Mouse (Mus musculus) liver, embryonic 14.5 days (tissue): ENCODE measurements around the gene Ptcd3. TPM values are rescaled to one million over a fixed set of nuclear protein-coding genes. Genes with fewer than 3 reads are reported as not detected.

ENCODE experiments used
- ATAC-seq: fragments of 200-750 bp; cut with Nextera tagmentation; 2 replicates; pipeline ENCODE4 v1.8.0; 2017; ENCODE audit warnings: moderate number of reproducible peaks, mild to moderate bottlenecking, moderate library complexity; ENCODE audit not compliant: insufficient read depth
- DNase-seq, 3 experiments: peaks; one replicate each; pipeline ENCODE4 v3.0.0-alpha.2; 2012 to 2013; ENCODE audit warnings: low read depth in 3 of 3, low spot score in 3 of 3
- H3K27ac ChIP-seq: fragments of 300-500 bp; sonication (generic); 2 replicates; pipeline ENCODE4 v1.5.1; 2014; ENCODE audit warnings: moderate library complexity, mild to moderate bottlenecking, control low read depth, inconsistent platforms
- H3K27me3 ChIP-seq: fragments of 300-500 bp; sonication (generic); 2 replicates; pipeline ENCODE4 v1.6.1; 2014; ENCODE audit warnings: mild to moderate bottlenecking, low read length, moderate library complexity; ENCODE audit not compliant: control insufficient read depth, insufficient read depth
- H3K36me3 ChIP-seq: fragments of 300-500 bp; sonication (generic); replicated peaks from 2 replicates; pipeline ENCODE4 v1.6.1; 2014; ENCODE audit warnings: low read depth; ENCODE audit not compliant: control insufficient read depth, insufficient read depth
- H3K4me1 ChIP-seq, 2 experiments: fragments of 200-500 bp in 1 of 2; fragments of 300-500 bp in 1 of 2; sonication (generic) in 1 of 2; replicated peaks; 2 replicates each; pipeline ENCODE4 v1.6.1; 2012 to 2014; ENCODE audit warnings: antibody characterized with exemption in 1 of 2, inconsistent platforms in 1 of 2, low read length in 1 of 2; ENCODE audit not compliant: control insufficient read depth in 2 of 2, insufficient read depth in 2 of 2
- H3K4me2 ChIP-seq: fragments of 300-500 bp; sonication (generic); 2 replicates; pipeline ENCODE4 v1.6.1; 2014; ENCODE audit warnings: low read depth, mild to moderate bottlenecking, control low read depth, moderate library complexity
- H3K4me3 ChIP-seq, 2 experiments: fragments of 200-500 bp in 1 of 2; fragments of 300-500 bp in 1 of 2; sonication (generic) in 1 of 2; 2 replicates each; pipeline ENCODE4 v1.5.1; 2012 to 2014; ENCODE audit warnings: low read depth in 2 of 2, low read length in 2 of 2, mild to moderate bottlenecking in 2 of 2, control low read depth in 1 of 2, inconsistent platforms in 1 of 2, moderate library complexity in 1 of 2; ENCODE audit not compliant: insufficient read depth in 1 of 2
- H3K9ac ChIP-seq: fragments of 300-500 bp; sonication (generic); replicated peaks from 2 replicates; pipeline ENCODE4 v1.6.1; 2014; ENCODE audit warnings: mild to moderate bottlenecking, control low read depth, moderate library complexity
- H3K9me3 ChIP-seq: fragments of 300-500 bp; sonication (generic); 2 replicates; pipeline ENCODE4 v1.6.1; 2016; ENCODE audit warnings: low read length, mixed read lengths; ENCODE audit not compliant: control insufficient read depth
- CTCF ChIP-seq: IDR thresholded peaks from 2 replicates; pipeline ENCODE4 v1.5.1; 2016; ENCODE audit warnings: antibody characterized with exemption, low read depth, control low read depth
- EP300 ChIP-seq: IDR thresholded peaks from 2 replicates; pipeline ENCODE4 v1.6.1; 2016; ENCODE audit warnings: antibody characterized with exemption, low read depth
- WGBS: fragments of 180-500 bp; shearing (Covaris S2); extraction: QIAGEN DNeasy Blood & Tissue Kit; methylation state at CpG from one replicate; pipeline ENCODE4 v1.1.7; 2014; ENCODE audit not compliant: insufficient replicate concordance; 5-methylcytosine and 5-hydroxymethylcytosine counted together
- polyA plus RNA-seq, 2 experiments: library from polyadenylated mRNA; depleted of rRNA in 1 of 2; stranded (reverse) in 1 of 2; unstranded in 1 of 2; fragments of >200 nt; fragmentation: Nextera tagmentation in 1 of 2; extraction: Ambion mirVana in 1 of 2; gene quantifications; 2 replicates each; pipeline versions ENCODE4 v1.2.1 to v1.2.3; 2012 to 2014

The Ptcd3 gene
- polyA plus RNA-seq, 2 experiments = 29.4 to 55.6 TPM

GRCm38 (mm10) chr6:71945101-71945500 lies 36.6 kb upstream of the Ptcd3 start:
- H3K4me2 ChIP-seq = no peak overlapping the region
- WGBS = 76% methylated on average over 6 of the region's 6 CpGs
- no peaks in the 10 kb centered on the region for H3K4me1 ChIP-seq
- H3K36me3 ChIP-seq = peaks cover 22% of the 10 kb centered on the region
- no peak overlapping the region for H3K27ac ChIP-seq
- no peaks in the 10 kb centered on the region for H3K9me3 ChIP-seq
- H3K9ac ChIP-seq = no peak overlapping the region
- DNase-seq (no peak), ATAC-seq (no peak)
- TF ChIP-seq CTCF (no peak), EP300 (no peak)
- H3K27me3 ChIP-seq = no peaks in the 10 kb centered on the region
- no peak overlapping the region for H3K4me3 ChIP-seq

- Histone ChIP-seq H3K9ac (no peak overlapping the region), H3K4me1 (no peaks in the 10 kb centered on the region), H3K4me3 (no peak overlapping the region), H3K27ac (no peak overlapping the region), H3K27me3 (no peaks in the 10 kb centered on the region), H3K4me2 (no peak overlapping the region), H3K9me3 (no peaks in the 10 kb centered on the region), H3K36me3 (peaks cover 25% of the 10 kb centered on the region)
- 79% methylated on average over 6 of the region's 6 CpGs for WGBS
- TF ChIP-seq EP300 (no peak), CTCF (no peak)
- no peak for ATAC-seq
- DNase-seq = no peak
These were observed 32.4 kb upstream of the Ptcd3 start for GRCm38 (mm10) chr6:71940912-71941311.

GRCm38 (mm10) chr6:71935737-71936136 lies 27.2 kb upstream of the Ptcd3 start:
- H3K27me3 ChIP-seq = no peaks in the 10 kb centered on the region
- no peak overlapping the region for H3K27ac ChIP-seq
- no peaks in the 10 kb centered on the region for H3K9me3 ChIP-seq
- ATAC-seq (no peak), DNase-seq (no peak)
- H3K36me3 ChIP-seq = peaks cover 32% of the 10 kb centered on the region
- TF ChIP-seq EP300 = no peak
- H3K9ac ChIP-seq = no peak overlapping the region
- no peaks in the 10 kb centered on the region for H3K4me1 ChIP-seq
- WGBS = 72% methylated on average over 2 of the region's 2 CpGs
- no peak overlapping the region for H3K4me3 ChIP-seq
- no peak overlapping the region for H3K4me2 ChIP-seq

GRCm38 (mm10) chr6:71934081-71934556 lies 25.6 kb upstream of the Ptcd3 start:
- H3K4me2 ChIP-seq = no peak overlapping the region
- peaks cover 35% of the 10 kb centered on the region for H3K36me3 ChIP-seq
- H3K27me3 ChIP-seq = no peaks in the 10 kb centered on the region
- H3K9ac ChIP-seq = no peak overlapping the region
- ATAC-seq (no peak), DNase-seq (no peak)
- H3K4me1 ChIP-seq = no peaks in the 10 kb centered on the region
- H3K4me3 ChIP-seq = no peak overlapping the region
- no peaks in the 10 kb centered on the region for H3K9me3 ChIP-seq
- WGBS = 67% methylated on average over 2 of the region's 2 CpGs
- no peak overlapping the region for H3K27ac ChIP-seq
- TF ChIP-seq EP300 (no peak), CTCF (no peak)

- Histone ChIP-seq H3K4me3 (no peak overlapping the region), H3K36me3 (peaks cover 30% of the 10 kb centered on the region), H3K9ac (no peak overlapping the region), H3K9me3 (no peaks in the 10 kb centered on the region), H3K4me2 (no peak overlapping the region), H3K27me3 (no peaks in the 10 kb centered on the region), H3K27ac (no peak overlapping the region), H3K4me1 (no peaks in the 10 kb centered on the region)
- DNase-seq = no peak
- WGBS = 69% methylated on average over 5 of the region's 5 CpGs
- TF ChIP-seq CTCF = no peak
- no peak for ATAC-seq
These were observed 23.8 kb upstream of the Ptcd3 start for GRCm38 (mm10) chr6:71932347-71932746.
